Mouse (Mus musculus): ENCODE measurements around the gene Gm20388.

Gm20388 gene

GRCm38 (mm10) chr8:121170626-121171552 lies 1260.2 kb downstream of the Gm20388 start:
- intact Hi-C loops (cut with DNase I), result no loop called here

GRCm38 (mm10) chr8:121172567-121172966 lies 1261.9 kb downstream of the Gm20388 start:
- intact Hi-C loops (cut with DNase I), result no loop called here

- intact Hi-C loops (cut with DNase I), result no loop called here
These were observed 1263.5 kb downstream of the Gm20388 start for GRCm38 (mm10) chr8:121174178-121174577.

GRCm38 (mm10) chr8:121174721-121175539 lies 1264.3 kb downstream of the Gm20388 start:
- intact Hi-C loops (cut with DNase I), result no loop called here

GRCm38 (mm10) chr8:121175540-121176090 lies 1265.0 kb downstream of the Gm20388 start:
- intact Hi-C loops (cut with DNase I), result no loop called here

- intact Hi-C loops (cut with DNase I), result no loop called here
These were observed 1265.7 kb downstream of the Gm20388 start for GRCm38 (mm10) chr8:121176291-121176690.

GRCm38 (mm10) chr8:121180474-121181284 lies 1270.0 kb downstream of the Gm20388 start:
- intact Hi-C loops (cut with DNase I), result no loop called here

GRCm38 (mm10) chr8:121181285-121181884 lies 1270.7 kb downstream of the Gm20388 start:
- intact Hi-C loops (cut with DNase I), result no loop called here

- intact Hi-C loops (cut with DNase I), result no loop called here
These were observed 1277.1 kb downstream of the Gm20388 start for GRCm38 (mm10) chr8:121187491-121188364.

GRCm38 (mm10) chr8:121188994-121189393 lies 1278.4 kb downstream of the Gm20388 start:
- intact Hi-C loops (cut with DNase I), result no loop called here

GRCm38 (mm10) chr8:121192451-121192850 lies 1281.8 kb downstream of the Gm20388 start:
- intact Hi-C loops (cut with DNase I), result no loop called here

- intact Hi-C loops (cut with DNase I), result no loop called here
These were observed 1285.3 kb downstream of the Gm20388 start for GRCm38 (mm10) chr8:121195970-121196369.

GRCm38 (mm10) chr8:121196726-121197668 lies 1286.4 kb downstream of the Gm20388 start:
- intact Hi-C loops (cut with DNase I), result no loop called here

GRCm38 (mm10) chr8:121200069-121200468 lies 1289.4 kb downstream of the Gm20388 start:
- intact Hi-C loops (cut with DNase I), result no loop called here

GRCm38 (mm10) chr8:121200979-121201378 lies 1290.3 kb downstream of the Gm20388 start:
- intact Hi-C loops (cut with DNase I), result no loop called here

- intact Hi-C loops (cut with DNase I), result no loop called here
These were observed 1291.0 kb downstream of the Gm20388 start for GRCm38 (mm10) chr8:121201651-121202050.

- intact Hi-C loops (cut with DNase I), result no loop called here
These were observed 1293.2 kb downstream of the Gm20388 start for GRCm38 (mm10) chr8:121203612-121204376.

- intact Hi-C loops (cut with DNase I), result no loop called here
These were observed 1296.5 kb downstream of the Gm20388 start for GRCm38 (mm10) chr8:121207171-121207570.

All from adrenal gland (tissue).